8 mouse cellular contexts compared by ENCODE assay signal in genomic region chr5:123344628-123344962, GRCm38 (mm10). TPM values are rescaled to one million over a fixed set of nuclear protein-coding genes. Genes with fewer than 3 reads are reported as not detected.
A peak's percentile ranks its signal among the peaks of the same experiment; 100 is the strongest.
DNase-seq lines count a peak whose midpoint lies in the region; ATAC-seq and TF ChIP-seq lines count a peak whose summit lies in the region.

No protein-coding gene starts in this region.

- no peaks in the 10 kb centered on the region for H3K9me3 ChIP-seq in hindbrain, embryonic 15.5 days
- no peaks in the 10 kb centered on the region for H3K9me3 ChIP-seq in midbrain, embryonic 14.5 days (ENCODE audit: control insufficient read depth, low read length)

- no peak for TF ChIP-seq CTCF in kidney, adult 2 months (conservative IDR thresholded peaks at IDR 0.05; ENCODE audit: insufficient read depth, insufficient read length, low read depth, low read length)
- TF ChIP-seq CTCF in bone marrow macrophage, adult 2 months (IDR thresholded peaks at IDR 0.05; ENCODE audit: low read depth, low read length), result no peak

- WGBS in kidney, adult 2 months, result under 1% methylated on average over 47 of the region's 51 CpGs
- WGBS in hindbrain, embryonic 15.5 days, result 0% methylated on average over 42 of the region's 51 CpGs
- WGBS in midbrain, embryonic 14.5 days, result under 1% methylated on average over 51 of the region's 51 CpGs

- peak overlapping the region; percentile 91 for H3K4me3 ChIP-seq in kidney, adult 2 months (ENCODE audit: insufficient read depth, low read depth, low read length)
- H3K4me3 ChIP-seq in bone marrow macrophage, adult 2 months (ENCODE audit: insufficient read depth, low read length), result peak overlapping the region; percentile 80
- H3K4me3 ChIP-seq in hindbrain, embryonic 15.5 days, result peak overlapping the region; percentile 86
- H3K4me3 ChIP-seq in midbrain, embryonic 14.5 days (replicated peaks; ENCODE audit: low read depth, low read length), result peak overlapping the region; percentile 85

- H3K9ac ChIP-seq in hindbrain, embryonic 15.5 days, result peak overlapping the region; percentile 96
- H3K9ac ChIP-seq in midbrain, embryonic 14.5 days (replicated peaks; ENCODE audit: low read length), result peak overlapping the region; percentile 95

- peak overlapping the region; percentile 99 for H3K27ac ChIP-seq in kidney, adult 2 months (ENCODE audit: insufficient read depth, low read depth, low read length)
- peak overlapping the region; percentile 41 for H3K27ac ChIP-seq in bone marrow macrophage, adult 2 months (ENCODE audit: insufficient read depth, low read depth, low read length)
- H3K27ac ChIP-seq in hindbrain, embryonic 15.5 days (replicated peaks), result peak overlapping the region; percentile 99
- peak overlapping the region; percentile 98 for H3K27ac ChIP-seq in midbrain, embryonic 14.5 days (replicated peaks; ENCODE audit: low read depth, low read length)

- ATAC-seq in hindbrain, embryonic 15.5 days (ENCODE audit: low FRiP score, low read depth), result peak; percentile 40; the same call in 1 of the 2 replicates
- peak; percentile 46 for ATAC-seq in midbrain, embryonic 14.5 days (ENCODE audit: low FRiP score, low TSS enrichment)
- ATAC-seq in megakaryocyte-erythroid progenitor cell, adult 5-6 weeks (replicated peaks; ENCODE audit: low FRiP score, low TSS enrichment, poor library complexity, severe bottlenecking), result no peak

- no peaks in the 10 kb centered on the region; the same call in 1 of the 2 replicates for H3K36me3 ChIP-seq in kidney, adult 2 months (ENCODE audit: control insufficient read depth, insufficient read depth, low read length)
- H3K36me3 ChIP-seq in hindbrain, embryonic 15.5 days, result no peaks in the 10 kb centered on the region
- H3K36me3 ChIP-seq in midbrain, embryonic 14.5 days (ENCODE audit: control insufficient read depth, insufficient read depth, low read length), result 0 out of 2 replicates have a peak, but pooled peaks cover 3% of the 10 kb centered on the region

- peak overlapping the region; percentile 93 for H3K4me2 ChIP-seq in hindbrain, embryonic 15.5 days
- H3K4me2 ChIP-seq in midbrain, embryonic 14.5 days (ENCODE audit: low read length), result peak overlapping the region; percentile 93

- TF ChIP-seq POLR2A in kidney, adult 2 months (IDR thresholded peaks at IDR 0.05; ENCODE audit: low read depth, low read length), result no peak
- TF ChIP-seq POLR2A in bone marrow macrophage, adult 2 months (IDR thresholded peaks at IDR 0.05; ENCODE audit: borderline replicate concordance, low read depth, low read length), result no peak

- DNase-seq in kidney, adult 2 months, result no peak
- DNase-seq in kidney, postnatal 14 days, result no peak
- DNase-seq in midbrain, embryonic 14.5 days, result no peak
- DNase-seq in testis, postnatal 14 days (ENCODE audit: low spot score), result no peak
- DNase-seq in ovary, postnatal 10 days (ENCODE audit: low spot score), result no peak

- H3K27me3 ChIP-seq in kidney, adult 2 months (replicated peaks; ENCODE audit: control insufficient read depth, insufficient read depth, low read length), result no peaks in the 10 kb centered on the region
- no peaks in the 10 kb centered on the region for H3K27me3 ChIP-seq in hindbrain, embryonic 15.5 days
- H3K27me3 ChIP-seq in midbrain, embryonic 14.5 days (ENCODE audit: control insufficient read depth, insufficient read depth, low read length), result no peaks in the 10 kb centered on the region

- peaks cover 17% of the 10 kb centered on the region for H3K4me1 ChIP-seq in kidney, adult 2 months (ENCODE audit: control insufficient read depth, insufficient read depth, low read length)
- peaks cover 3% of the 10 kb centered on the region; the same call in 1 of the 2 replicates for H3K4me1 ChIP-seq in bone marrow macrophage, adult 2 months (ENCODE audit: control insufficient read depth, insufficient read depth, low read length)
- peaks cover 35% of the 10 kb centered on the region for H3K4me1 ChIP-seq in hindbrain, embryonic 15.5 days (replicated peaks)
- peaks cover 28% of the 10 kb centered on the region for H3K4me1 ChIP-seq in midbrain, embryonic 14.5 days (ENCODE audit: control insufficient read depth, insufficient read depth, low read length)

RNA-seq across cellular contexts. Expression of gene Bcl7a, which starts 1.0 kb away (rescaled TPM):
- 23.4 and 25.4 TPM in 2 replicates for polyA plus RNA-seq in kidney, adult 2 months (2012; rRNA removed)
- 2.7 and 3.3 TPM in 2 replicates for polyA plus RNA-seq in bone marrow macrophage, adult 2 months (2012; ENCODE audit: insufficient read depth, insufficient read length, missing spikeins)
- polyA plus RNA-seq in hindbrain, embryonic 15.5 days (2015; fragmentation: Nextera tagmentation; extraction: Ambion mirVana), result 38.7 and 40.0 TPM in 2 replicates
- 42.4 and 44.0 TPM in 2 replicates for polyA plus RNA-seq in midbrain, embryonic 14.5 days (2014; fragmentation: Nextera tagmentation; extraction: Ambion mirVana)
- total RNA-seq in megakaryocyte-erythroid progenitor cell, adult 5-6 weeks (2014; fragmentation: Nextera tagmentation), result 34.6 and 46.7 TPM in 2 replicates
- 18.7 and 26.4 TPM in 2 replicates for total RNA-seq in megakaryocyte-erythroid progenitor cell, adult 5-6 weeks (2017)

RNA-seq across cellular contexts. Expression of gene Mlxip, which starts 50.0 kb away (rescaled TPM):
- 20.4 TPM in 2 replicates for polyA plus RNA-seq in kidney, adult 2 months (2012; rRNA removed)
- 41.0 and 44.8 TPM in 2 replicates for polyA plus RNA-seq in bone marrow macrophage, adult 2 months (2012; ENCODE audit: insufficient read depth, insufficient read length, missing spikeins)
- 18.3 and 20.6 TPM in 2 replicates for polyA plus RNA-seq in hindbrain, embryonic 15.5 days (2015; fragmentation: Nextera tagmentation; extraction: Ambion mirVana)
- polyA plus RNA-seq in midbrain, embryonic 14.5 days (2014; fragmentation: Nextera tagmentation; extraction: Ambion mirVana), result 18.7 and 23.0 TPM in 2 replicates
- total RNA-seq in megakaryocyte-erythroid progenitor cell, adult 5-6 weeks (2014; fragmentation: Nextera tagmentation), result 25.0 and 30.1 TPM in 2 replicates
- total RNA-seq in megakaryocyte-erythroid progenitor cell, adult 5-6 weeks (2017), result 5.1 and 7.9 TPM in 2 replicates

Comparison
In these comparisons a context has a peak if more than half of its experiments do, and no peak if none do; other contexts are left out.
1. H3K27ac ChIP-seq: peak in every context shown above with its lines; median percentile 99 in kidney, adult 2 months; 99 in hindbrain, embryonic 15.5 days; 98 in midbrain, embryonic 14.5 days; 41 in bone marrow macrophage, adult 2 months.